Mouse (Mus musculus) erythroblast, embryonic 14.5 days (primary cell): ENCODE data around the gene Adgrl3. TPM values are rescaled to one million over a fixed set of nuclear protein-coding genes. Genes with fewer than 3 reads are reported as not detected.

Experiments used
- H3K27me3 ChIP-seq: 2 replicates; pipeline ENCODE4 v1.6.1; 2012; ENCODE audit warnings: inconsistent platforms; ENCODE audit not compliant: control insufficient read depth
- H3K36me3 ChIP-seq: 2 replicates; pipeline ENCODE4 v1.6.1; 2012; ENCODE audit warnings: mild to moderate bottlenecking, inconsistent platforms; ENCODE audit not compliant: control insufficient read depth
- H3K4me1 ChIP-seq: 2 replicates; pipeline ENCODE4 v1.6.1; 2012; ENCODE audit warnings: inconsistent platforms; ENCODE audit not compliant: control insufficient read depth
- H3K4me3 ChIP-seq: replicated peaks from 2 replicates; pipeline ENCODE3; 2012; ENCODE audit warnings: moderate library complexity, mild to moderate bottlenecking, inconsistent platforms
- H3K9me3 ChIP-seq: 2 replicates; pipeline ENCODE4 v1.6.1; 2012; ENCODE audit warnings: low read length, inconsistent platforms, mixed read lengths; ENCODE audit not compliant: control insufficient read depth
- GATA1 ChIP-seq: IDR thresholded peaks from 2 replicates; pipeline ENCODE4 v1.6.1; 2012; ENCODE audit warnings: low read length, inconsistent platforms, mixed read lengths
- TAL1 ChIP-seq: IDR thresholded peaks from 3 replicates; pipeline ENCODE4 v1.6.1; 2012; ENCODE audit warnings: low read length, inconsistent platforms, mixed read lengths
- polyA plus RNA-seq: library from polyadenylated mRNA; stranded (reverse); fragments of >175 nt; gene quantifications from 2 replicates; pipeline ENCODE4 v1.2.3, GENCODE M21; 2012

Gene Adgrl3
- polyA plus RNA-seq, result not detected in 2 replicates

DNA sequence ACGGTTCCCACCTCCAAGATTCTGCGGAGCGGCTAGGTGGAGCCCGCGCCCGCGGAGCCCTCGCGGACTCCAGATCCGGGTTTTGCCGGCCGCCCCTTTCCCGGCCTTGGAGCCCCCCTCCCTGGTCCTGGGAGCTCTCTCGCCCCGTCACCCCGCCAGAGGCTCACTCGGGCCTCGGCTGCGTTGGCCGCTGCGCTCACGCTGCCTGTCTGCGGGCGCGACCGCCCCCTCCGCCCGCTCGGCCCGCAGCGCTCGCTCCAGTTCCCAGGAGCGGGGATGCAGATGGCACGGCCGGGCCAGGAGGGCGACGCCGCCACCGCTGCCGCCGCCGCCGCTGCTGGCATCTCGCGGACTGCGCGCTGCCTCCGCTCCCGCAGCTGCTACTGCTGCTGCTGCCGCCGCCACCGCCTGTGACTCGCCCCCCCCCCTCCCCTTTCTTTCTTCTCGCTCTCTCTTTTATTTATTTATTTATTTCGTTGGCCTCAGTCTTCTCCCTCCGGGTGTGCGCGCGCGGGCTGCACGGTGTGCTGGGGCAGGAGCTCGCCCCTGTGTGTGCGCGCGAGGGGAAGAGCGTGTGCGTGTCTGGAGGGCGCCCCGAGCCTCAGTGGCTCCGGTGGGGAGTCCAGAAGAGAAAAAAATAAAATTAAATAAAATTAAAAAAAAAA is at the start of gene Adgrl3:
Gene Adgrl3 (plus strand): TSS at position 549 of the 665 bp plus-strand sequence.
- Histone ChIP-seq H3K4me1 (no peaks in the 10 kb centered on the region), H3K9me3 (no peaks in the 10 kb centered on the region)

DNA sequence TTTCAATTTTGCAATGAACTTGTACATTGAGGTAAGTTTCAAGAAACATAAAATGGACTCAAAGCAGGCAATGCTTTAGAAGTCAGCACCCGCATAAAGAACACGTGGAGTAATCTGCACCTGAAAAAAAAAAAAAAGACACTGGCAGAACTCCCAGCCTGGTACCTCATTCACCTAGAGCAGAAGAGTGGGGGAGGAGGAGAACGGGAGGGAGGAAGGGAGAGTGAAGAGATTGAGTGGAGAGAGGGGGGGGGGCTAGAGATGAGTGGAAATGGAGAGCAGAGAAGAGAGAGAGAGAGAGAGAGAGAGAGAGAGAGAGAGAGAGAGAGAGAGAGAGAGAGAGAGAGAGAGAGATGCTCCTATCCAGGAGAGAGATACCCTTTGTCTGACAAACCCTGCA is 772 bp upstream of the Adgrl3 start:
- Histone ChIP-seq H3K9me3 (no peaks in the 10 kb centered on the region), H3K27me3 (peaks cover 56% of the 10 kb centered on the region), H3K36me3 (no peaks in the 10 kb centered on the region), H3K4me3 (no peak overlapping the region), H3K4me1 (no peaks in the 10 kb centered on the region)
- TF ChIP-seq TAL1 (no peak), GATA1 (no peak)

More for the DNA sequence above, at the start of gene Adgrl3:
- H3K36me3 ChIP-seq, result no peaks in the 10 kb centered on the region
- H3K4me3 ChIP-seq, result peak within 1 kb of the TSS; percentile 37
- H3K27me3 ChIP-seq, result peaks cover 60% of the 10 kb centered on the region
- no peak for TF ChIP-seq GATA1
- TF ChIP-seq TAL1, result no peak

GRCm38 (mm10) chr5:81020281-81021005 is 505 bp downstream of the Adgrl3 start:
- Histone ChIP-seq H3K36me3 (no peaks in the 10 kb centered on the region), H3K4me1 (no peaks in the 10 kb centered on the region), H3K4me3 (peak overlapping the region; percentile 37), H3K9me3 (no peaks in the 10 kb centered on the region), H3K27me3 (peaks cover 61% of the 10 kb centered on the region)
- TF ChIP-seq TAL1 (no peak), GATA1 (no peak)

GRCm38 (mm10) chr5:81021006-81021320 is 1.0 kb downstream of the Adgrl3 start:
- Histone ChIP-seq H3K4me3 (no peak overlapping the region), H3K36me3 (no peaks in the 10 kb centered on the region), H3K4me1 (no peaks in the 10 kb centered on the region), H3K27me3 (peaks cover 61% of the 10 kb centered on the region), H3K9me3 (no peaks in the 10 kb centered on the region)
- TF ChIP-seq TAL1, result no peak
- TF ChIP-seq GATA1, result no peak

GRCm38 (mm10) chr5:81021331-81021863 is 1.5 kb downstream of the Adgrl3 start:
- TF ChIP-seq TAL1 (no peak), GATA1 (no peak)
- no peaks in the 10 kb centered on the region for H3K9me3 ChIP-seq
- H3K27me3 ChIP-seq, result peaks cover 61% of the 10 kb centered on the region
- no peaks in the 10 kb centered on the region for H3K4me1 ChIP-seq
- no peaks in the 10 kb centered on the region for H3K36me3 ChIP-seq
- H3K4me3 ChIP-seq, result no peak overlapping the region

GRCm38 (mm10) chr5:81021864-81022305 is 1.9 kb downstream of the Adgrl3 start:
- TF ChIP-seq GATA1 (no peak), TAL1 (no peak)
- Histone ChIP-seq H3K27me3 (peaks cover 61% of the 10 kb centered on the region), H3K9me3 (no peaks in the 10 kb centered on the region), H3K4me1 (no peaks in the 10 kb centered on the region), H3K36me3 (no peaks in the 10 kb centered on the region), H3K4me3 (peak overlapping the region; percentile 23)

- peaks cover 61% of the 10 kb centered on the region for H3K27me3 ChIP-seq
- H3K9me3 ChIP-seq, result no peaks in the 10 kb centered on the region
- H3K4me1 ChIP-seq, result no peaks in the 10 kb centered on the region
- TF ChIP-seq TAL1 (no peak), GATA1 (no peak)
- no peaks in the 10 kb centered on the region for H3K36me3 ChIP-seq
- peak overlapping the region; percentile 23 for H3K4me3 ChIP-seq
These were observed 2.6 kb downstream of the Adgrl3 start for GRCm38 (mm10) chr5:81022306-81023071.

- TF ChIP-seq TAL1, result no peak
- no peak for TF ChIP-seq GATA1
- Histone ChIP-seq H3K4me3 (no peak overlapping the region), H3K4me1 (no peaks in the 10 kb centered on the region), H3K27me3 (peaks cover 51% of the 10 kb centered on the region), H3K9me3 (no peaks in the 10 kb centered on the region), H3K36me3 (no peaks in the 10 kb centered on the region)
These were observed 4.2 kb downstream of the Adgrl3 start for GRCm38 (mm10) chr5:81023923-81024715.
